In the genomic region with DNA sequence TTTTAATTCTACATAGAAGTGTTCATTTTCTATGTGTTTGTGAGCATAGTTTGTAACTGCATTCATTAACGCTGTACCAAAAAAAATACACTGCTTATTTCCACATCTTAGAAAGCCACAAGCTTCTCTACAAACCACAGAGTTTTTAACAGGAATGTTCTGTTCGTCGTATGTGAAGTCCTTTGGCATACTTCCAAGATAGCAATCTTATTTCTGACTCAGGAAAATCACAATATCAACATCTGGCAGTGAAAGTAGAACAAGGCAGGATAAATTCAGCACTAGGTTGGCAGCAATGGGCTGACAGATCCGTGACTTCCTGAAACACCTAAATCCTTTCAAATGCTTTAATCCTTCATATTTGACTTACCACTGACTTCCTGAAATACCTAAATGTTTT, we compare ENCODE assay signal across 15 mouse cellular contexts.
"Had no signal": no experiment of that assay in that cellular context is flagged by ENCODE, and none has a peak within 500 bp of the region (broad histone marks: within the 10 kb centered on the region; RNA-seq: fewer than 3 reads in every experiment).

No protein-coding gene starts in this region.

- ATAC-seq: liver, postnatal 0 days had no signal

- DNase-seq: kidney, postnatal 10 days; kidney, postnatal 36 days; layer of hippocampus, postnatal 36 days; liver, postnatal 0 days; lung, postnatal 10 days; lung, postnatal 4 days; midbrain, embryonic 14.5 days; thymus, adult 18-20 months; thymus, postnatal 36 days had no signal

- H3K27me3 ChIP-seq: kidney, embryonic 15.5 days; limb, embryonic 13.5 days; lung, embryonic 15.5 days had no signal

- H3K4me1 ChIP-seq: limb, embryonic 13.5 days; lung, embryonic 15.5 days had no signal

- H3K9me3 ChIP-seq: kidney, embryonic 15.5 days; limb, embryonic 13.5 days; lung, embryonic 15.5 days had no signal

- H3K9ac ChIP-seq: kidney, embryonic 15.5 days; limb, embryonic 13.5 days; liver, embryonic 14.5 days; liver, postnatal 0 days; lung, embryonic 15.5 days had no signal

- H3K36me3 ChIP-seq: kidney, embryonic 15.5 days; limb, embryonic 13.5 days; lung, embryonic 15.5 days had no signal

- H3K4me2 ChIP-seq: kidney, embryonic 15.5 days; limb, embryonic 13.5 days; lung, embryonic 15.5 days; midbrain, embryonic 11.5 days had no signal

- H3K4me3 ChIP-seq: kidney, embryonic 15.5 days; left cerebral cortex, adult 2 months; limb, embryonic 13.5 days; lung, embryonic 15.5 days had no signal

- H3K27ac ChIP-seq: kidney, embryonic 15.5 days; left cerebral cortex, adult 2 months; limb, embryonic 13.5 days; liver, embryonic 14.5 days; lung, embryonic 15.5 days had no signal
